In the genomic region with DNA sequence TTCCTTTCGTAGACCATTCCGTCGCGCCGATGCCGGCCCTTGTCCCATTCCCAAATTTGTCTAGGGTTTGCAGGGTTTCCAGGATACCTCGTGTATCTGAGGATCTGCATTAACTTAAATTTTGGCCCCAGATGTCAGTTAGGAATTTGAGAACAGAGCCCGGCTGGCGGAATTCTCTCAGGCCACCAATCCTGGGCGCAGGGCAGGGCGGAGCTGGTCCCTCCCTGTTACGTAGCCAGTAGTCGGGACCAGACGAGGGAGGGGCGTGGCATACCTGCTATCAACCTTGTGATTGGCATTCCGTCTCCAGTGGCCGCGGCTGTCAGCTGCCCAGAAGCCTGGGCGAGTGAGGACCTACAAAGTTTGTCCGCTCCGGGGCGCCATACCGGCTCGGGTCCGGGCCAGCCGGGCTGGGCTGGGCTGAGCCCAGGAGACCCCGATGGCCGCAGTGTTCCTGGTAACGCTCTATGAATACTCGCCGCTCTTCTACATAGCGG, we compare ENCODE assay signal across 8 mouse cellular contexts. TPM values are rescaled to one million over a fixed set of nuclear protein-coding genes. Genes with fewer than 3 reads are reported as not detected.
A peak's percentile ranks its signal among the peaks of the same experiment; 100 is the strongest.
DNase-seq lines count a peak whose midpoint lies in the region; ATAC-seq and TF ChIP-seq lines count a peak whose summit lies in the region.

A gene (plus strand): TSS at position 289 of the 497 bp plus-strand sequence.

- H3K9me3 ChIP-seq in hindbrain, embryonic 13.5 days: no peaks in the 10 kb centered on the region

- peak; percentile 79 for TF ChIP-seq CTCF in Patski (IDR thresholded peaks at IDR 0.05)

- no peaks in the 10 kb centered on the region for H3K27me3 ChIP-seq in Patski
- H3K27me3 ChIP-seq in hindbrain, embryonic 13.5 days: 0 out of 2 replicates have a peak, but pooled peaks cover 3% of the 10 kb centered on the region

- no peak within 1 kb of the TSS for H3K27ac ChIP-seq in hindbrain, embryonic 13.5 days

- peak within 1 kb of the TSS; percentile 80 for H3K9ac ChIP-seq in hindbrain, embryonic 13.5 days

- peak within 1 kb of the TSS; percentile 84 for H3K4me2 ChIP-seq in hindbrain, embryonic 13.5 days

- under 1% methylated on average over 27 of the region's 32 CpGs for WGBS in hindbrain, embryonic 13.5 days

- ATAC-seq in Patski: peak; percentile 98
- peak; percentile 99 for ATAC-seq in hindbrain, embryonic 13.5 days (ENCODE audit: low FRiP score)

- H3K4me3 ChIP-seq in hindbrain, embryonic 13.5 days: peak within 1 kb of the TSS; percentile 56

- POLR2A ChIA-PET in Patski (lab: Charles Lee): interaction anchor here (1.0 kb wide), 1 partner anchor 13 kb away, joined by 3 read pairs; no protein-coding TSS in a partner anchor

- peak; percentile 80 for DNase-seq in Patski (ENCODE audit: low read depth, low spot score)
- peak; percentile 96 for DNase-seq in cerebellum, postnatal 14 days
- DNase-seq in frontal cortex, postnatal 14 days (ENCODE audit: low spot score in 2 of 2): peak; percentile 85 to 87
- peak; percentile 83 for DNase-seq in layer of hippocampus, postnatal 25 days (ENCODE audit: extremely low spot score in 1 of 2, low spot score in 1 of 2)
- DNase-seq in lung, postnatal 25 days (ENCODE audit: low spot score): peak; percentile 99
- DNase-seq in retina, embryonic 14.5 days (ENCODE audit: low spot score): peak; percentile 98
- DNase-seq in thymus, postnatal 4 days: peak; percentile 88

- no peaks in the 10 kb centered on the region for H3K36me3 ChIP-seq in hindbrain, embryonic 13.5 days

- peaks cover 10% of the 10 kb centered on the region for H3K4me1 ChIP-seq in hindbrain, embryonic 13.5 days (replicated peaks)

- CTCF ChIA-PET in Patski (lab: Charles Lee): interaction anchor here (1.0 to 1.5 kb wide), 6 partner anchors 10 to 50 kb away, joined by 3 to 6 read pairs (median 4); no protein-coding TSS in a partner anchor

- in situ Hi-C loops in Patski (cut with MboI; ENCODE audit: low pct_unique_long_range_greater_than_20kb): no loop called here

RNA-seq across cellular contexts. Expression of the gene that starts here (rescaled TPM):
- 35.3 TPM for polyA plus RNA-seq in Patski (2021)
- polyA plus RNA-seq in hindbrain, embryonic 13.5 days (2015; fragmentation: Nextera tagmentation; extraction: Ambion mirVana): 19.5 and 23.4 TPM in 2 replicates
- total RNA-seq in layer of hippocampus, postnatal 25 days (2021): 10 to 100 TPM; 20.0 to 22.3 TPM
